14 mouse cellular contexts compared by ENCODE assay signal in the genomic region with DNA sequence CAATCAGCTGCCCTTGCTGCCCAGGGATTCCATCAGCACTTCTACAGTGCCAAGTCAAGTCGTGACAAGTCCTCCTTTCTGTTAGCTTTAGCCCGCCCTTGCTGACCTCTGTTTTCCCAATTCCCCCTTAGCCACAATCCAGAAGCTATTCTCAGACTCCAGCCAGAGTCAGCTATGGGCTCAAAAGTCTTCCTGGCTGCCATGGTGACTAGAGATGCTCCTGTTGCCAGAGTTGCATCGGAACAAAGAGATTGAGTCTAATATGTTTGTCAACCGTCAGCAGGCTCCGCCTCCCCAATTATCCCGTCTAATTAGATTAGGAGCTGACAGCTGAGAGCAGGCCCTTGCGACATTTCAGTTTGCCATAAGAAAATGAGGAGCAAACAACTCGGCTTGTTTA.
A peak's percentile ranks its signal among the peaks of the same experiment; 100 is the strongest.
DNase-seq lines count a peak whose midpoint lies in the region; ATAC-seq and TF ChIP-seq lines count a peak whose summit lies in the region.
"Had no signal": no experiment of that assay in that cellular context is flagged by ENCODE, and none has a peak within 500 bp of the region (broad histone marks: within the 10 kb centered on the region; RNA-seq: fewer than 3 reads in every experiment).

No protein-coding gene starts in this region.

- H3K36me3 ChIP-seq in kidney, embryonic 15.5 days, result no peaks in the 10 kb centered on the region
- no peaks in the 10 kb centered on the region for H3K36me3 ChIP-seq in embryonic facial prominence, embryonic 11.5 days (replicated peaks; ENCODE audit: control insufficient read depth, insufficient read depth, low read depth, low read length)
- no peaks in the 10 kb centered on the region for H3K36me3 ChIP-seq in hindbrain, embryonic 13.5 days
- H3K36me3 ChIP-seq in neural tube, embryonic 13.5 days, result no peaks in the 10 kb centered on the region
- H3K36me3 ChIP-seq in intestine, postnatal 0 days (ENCODE audit: control insufficient read depth, insufficient read depth), result no peaks in the 10 kb centered on the region
- H3K36me3 ChIP-seq: heart, embryonic 15.5 days had no signal

- H3K4me1 ChIP-seq in kidney, embryonic 15.5 days, result no peaks in the 10 kb centered on the region
- peaks cover 3% of the 10 kb centered on the region; the same call in 1 of the 2 replicates for H3K4me1 ChIP-seq in embryonic facial prominence, embryonic 11.5 days (ENCODE audit: control insufficient read depth, insufficient read depth, low read length)
- H3K4me1 ChIP-seq in hindbrain, embryonic 13.5 days (replicated peaks), result peaks cover 14% of the 10 kb centered on the region
- H3K4me1 ChIP-seq in neural tube, embryonic 13.5 days (replicated peaks), result peaks cover 9% of the 10 kb centered on the region; the same call in 1 of the 2 replicates
- no peaks in the 10 kb centered on the region for H3K4me1 ChIP-seq in intestine, postnatal 0 days (replicated peaks; ENCODE audit: control insufficient read depth, insufficient read depth, low read length)
- H3K4me1 ChIP-seq: heart, embryonic 15.5 days had no signal

- ATAC-seq in kidney, embryonic 15.5 days (replicated peaks; ENCODE audit: low FRiP score), result no peak
- ATAC-seq in embryonic facial prominence, embryonic 11.5 days (replicated peaks; ENCODE audit: insufficient number of reproducible peaks, low FRiP score, low TSS enrichment, low read depth), result 0 out of 2 replicates have a peak, but pooled peaks have one; percentile 44
- ATAC-seq in hindbrain, embryonic 13.5 days (ENCODE audit: low FRiP score), result peak; percentile 68
- peak; percentile 51; the same call in 1 of the 2 replicates for ATAC-seq in neural tube, embryonic 13.5 days (ENCODE audit: low read depth)
- no peak for ATAC-seq in intestine, postnatal 0 days
- ATAC-seq: liver, postnatal 0 days had no signal

- WGBS in kidney, embryonic 15.5 days, result 55% methylated on average over 8 of the region's 8 CpGs
- 19% methylated on average over 8 of the region's 8 CpGs for WGBS in embryonic facial prominence, embryonic 11.5 days
- WGBS in hindbrain, embryonic 13.5 days, result 20% methylated on average over 8 of the region's 8 CpGs
- 18% methylated on average over 8 of the region's 8 CpGs for WGBS in neural tube, embryonic 13.5 days
- WGBS in intestine, postnatal 0 days, result 49% methylated on average over 8 of the region's 8 CpGs

- peak; percentile 20 to 21 for DNase-seq in kidney, postnatal 4 days
- DNase-seq in embryonic facial prominence, embryonic 11.5 days (ENCODE audit: low spot score), result peak; percentile 43
- DNase-seq in frontal cortex, postnatal 25 days (ENCODE audit: low spot score in 2 of 2), result no peak
- DNase-seq in right cerebral cortex, postnatal 25 days, result no peak
- DNase-seq: cerebellum, postnatal 36 days; kidney, adult 18-20 months; liver, postnatal 0 days; right cerebral cortex, postnatal 14 days had no signal

- no peaks in the 10 kb centered on the region for H3K9me3 ChIP-seq in kidney, embryonic 15.5 days (replicated peaks)
- no peaks in the 10 kb centered on the region for H3K9me3 ChIP-seq in embryonic facial prominence, embryonic 11.5 days (replicated peaks; ENCODE audit: control insufficient read depth, low read length)
- H3K9me3 ChIP-seq in hindbrain, embryonic 13.5 days, result no peaks in the 10 kb centered on the region
- H3K9me3 ChIP-seq in neural tube, embryonic 13.5 days, result no peaks in the 10 kb centered on the region
- no peaks in the 10 kb centered on the region for H3K9me3 ChIP-seq in intestine, postnatal 0 days (ENCODE audit: control insufficient read depth)
- H3K9me3 ChIP-seq: heart, embryonic 15.5 days had no signal

- H3K27me3 ChIP-seq in kidney, embryonic 15.5 days, result no peaks in the 10 kb centered on the region
- H3K27me3 ChIP-seq in embryonic facial prominence, embryonic 11.5 days (ENCODE audit: control insufficient read depth, insufficient read depth, low read length), result no peaks in the 10 kb centered on the region
- H3K27me3 ChIP-seq in hindbrain, embryonic 13.5 days, result peaks cover 87% of the 10 kb centered on the region
- peaks cover 46% of the 10 kb centered on the region for H3K27me3 ChIP-seq in neural tube, embryonic 13.5 days
- H3K27me3 ChIP-seq in intestine, postnatal 0 days (replicated peaks; ENCODE audit: control insufficient read depth, insufficient read depth, low read length), result no peaks in the 10 kb centered on the region
- H3K27me3 ChIP-seq: heart, embryonic 15.5 days had no signal

- H3K4me3 ChIP-seq in kidney, embryonic 15.5 days (replicated peaks), result no peak overlapping the region
- no peak overlapping the region for H3K4me3 ChIP-seq in embryonic facial prominence, embryonic 11.5 days (ENCODE audit: low read depth, low read length)
- H3K4me3 ChIP-seq in hindbrain, embryonic 13.5 days, result no peak overlapping the region
- no peak overlapping the region for H3K4me3 ChIP-seq in neural tube, embryonic 13.5 days
- no peak overlapping the region for H3K4me3 ChIP-seq in intestine, postnatal 0 days (ENCODE audit: low read depth, low read length)
- H3K4me3 ChIP-seq: heart, embryonic 15.5 days; myocyte had no signal

- H3K4me2 ChIP-seq in kidney, embryonic 15.5 days, result no peak overlapping the region
- H3K4me2 ChIP-seq in embryonic facial prominence, embryonic 11.5 days (ENCODE audit: low read depth, low read length), result no peak overlapping the region
- H3K4me2 ChIP-seq in hindbrain, embryonic 13.5 days, result no peak overlapping the region
- no peak overlapping the region for H3K4me2 ChIP-seq in neural tube, embryonic 13.5 days
- H3K4me2 ChIP-seq in intestine, postnatal 0 days (replicated peaks; ENCODE audit: low read depth), result no peak overlapping the region
- H3K4me2 ChIP-seq: heart, embryonic 15.5 days had no signal

- H3K9ac ChIP-seq in kidney, embryonic 15.5 days, result no peak overlapping the region
- no peak overlapping the region for H3K9ac ChIP-seq in embryonic facial prominence, embryonic 11.5 days (replicated peaks; ENCODE audit: low read length)
- no peak overlapping the region for H3K9ac ChIP-seq in hindbrain, embryonic 13.5 days
- no peak overlapping the region for H3K9ac ChIP-seq in neural tube, embryonic 13.5 days
- no peak overlapping the region for H3K9ac ChIP-seq in intestine, postnatal 0 days (ENCODE audit: low read depth, low read length)
- H3K9ac ChIP-seq: heart, embryonic 15.5 days; liver, postnatal 0 days had no signal

- H3K27ac ChIP-seq in kidney, embryonic 15.5 days, result no peak overlapping the region
- H3K27ac ChIP-seq in embryonic facial prominence, embryonic 11.5 days (replicated peaks; ENCODE audit: low read depth, low read length), result no peak overlapping the region
- H3K27ac ChIP-seq in hindbrain, embryonic 13.5 days, result no peak overlapping the region
- H3K27ac ChIP-seq in neural tube, embryonic 13.5 days (replicated peaks), result no peak overlapping the region
- no peak overlapping the region for H3K27ac ChIP-seq in intestine, postnatal 0 days (ENCODE audit: low read depth, low read length)
- H3K27ac ChIP-seq: heart, embryonic 15.5 days had no signal

- TF ChIP-seq CTCF in intestine, postnatal 0 days (IDR thresholded peaks at IDR 0.05; ENCODE audit: low read depth), result no peak

Comparison
In these comparisons a context has a peak if more than half of its experiments do, and no peak if none do; other contexts are left out.
1. DNase-seq: peak in kidney, postnatal 4 days (2 of 2) and embryonic facial prominence, embryonic 11.5 days (single experiment); none in frontal cortex, postnatal 25 days (0 of 2) and right cerebral cortex, postnatal 25 days (single experiment).
2. ATAC-seq: peak in embryonic facial prominence, embryonic 11.5 days (single experiment), hindbrain, embryonic 13.5 days (single experiment) and neural tube, embryonic 13.5 days (single experiment); none in kidney, embryonic 15.5 days (single experiment) and intestine, postnatal 0 days (single experiment).